Mouse (Mus musculus) G1E (cell line): ENCODE data around the gene Renbp. TPM values are rescaled to one million over a fixed set of nuclear protein-coding genes. Genes with fewer than 3 reads are reported as not detected.
A peak's percentile ranks its signal among the peaks of the same experiment; 100 is the strongest.

ENCODE experiments used
- ATAC-seq: 2 replicates; pipeline ENCODE4 v1.8.0; 2016; ENCODE audit warnings: mild to moderate bottlenecking; ENCODE audit not compliant: insufficient number of reproducible peaks, poor library complexity, low FRiP score, severe bottlenecking; ENCODE audit errors: extremely low read depth
- DNase-seq: peaks from one replicate; pipeline ENCODE4 v3.0.0; 2012; ENCODE audit warnings: low spot score
- H3K27me3 ChIP-seq: 2 replicates; pipeline ENCODE4 v1.6.1; 2012; ENCODE audit warnings: mild to moderate bottlenecking, low read length, inconsistent platforms; ENCODE audit not compliant: insufficient read depth
- H3K36me3 ChIP-seq: replicated peaks from 2 replicates; pipeline ENCODE3; 2012; ENCODE audit warnings: mild to moderate bottlenecking, inconsistent platforms
- H3K4me1 ChIP-seq: 2 replicates; pipeline ENCODE4 v1.6.1; 2012; ENCODE audit warnings: low read depth, low read length, inconsistent platforms, mixed read lengths; ENCODE audit not compliant: insufficient read depth
- H3K4me3 ChIP-seq: 2 replicates; pipeline ENCODE4 v1.5.1; 2012; ENCODE audit warnings: low read depth, mild to moderate bottlenecking, inconsistent platforms, low read length, moderate library complexity, mixed read lengths
- H3K9me3 ChIP-seq: replicated peaks from 2 replicates; pipeline ENCODE4 v1.6.1; 2012; ENCODE audit warnings: inconsistent platforms
- CTCF ChIP-seq: IDR thresholded peaks from 2 replicates; pipeline ENCODE4 v1.5.1; 2012; ENCODE audit warnings: low read depth, low read length, inconsistent platforms, mixed read lengths
- GATA1 ChIP-seq: IDR thresholded peaks from 2 replicates; pipeline ENCODE4 v1.6.1; 2012; ENCODE audit warnings: borderline replicate concordance, low read length, inconsistent platforms, mixed read lengths
- GATA2 ChIP-seq: IDR thresholded peaks from 2 replicates; pipeline ENCODE4 v1.6.1; 2012; ENCODE audit warnings: low read depth, low read length, inconsistent platforms, borderline replicate concordance
- POLR2AphosphoS5 ChIP-seq: IDR thresholded peaks from 2 replicates; pipeline ENCODE4 v1.6.1; 2012; ENCODE audit warnings: low read depth, low read length, inconsistent platforms; ENCODE audit not compliant: insufficient replicate concordance
- TAL1 ChIP-seq: conservative IDR thresholded peaks from 2 replicates; pipeline ENCODE4 v1.6.1; 2012; ENCODE audit warnings: low read depth, low read length, inconsistent platforms, mixed read lengths
- polyA plus RNA-seq: library from polyadenylated mRNA; stranded (reverse); fragments of >175 nt; gene quantifications from 2 replicates; pipeline ENCODE4 v1.2.3, GENCODE M21; 2012
- total RNA-seq, 2 experiments: library from RNA; stranded (forward) in 1 of 2; stranded (reverse) in 1 of 2; fragments of 200-1000 nt in 1 of 2; fragments of >200 nt in 1 of 2; fragmentation: Nextera tagmentation in 1 of 2; gene quantifications; 2 replicates each; pipeline ENCODE4 v1.2.3; 2014 to 2017

Gene Renbp
- total and polyA plus RNA-seq, 3 experiments: 42.7 to 196 (median 139) TPM

DNA sequence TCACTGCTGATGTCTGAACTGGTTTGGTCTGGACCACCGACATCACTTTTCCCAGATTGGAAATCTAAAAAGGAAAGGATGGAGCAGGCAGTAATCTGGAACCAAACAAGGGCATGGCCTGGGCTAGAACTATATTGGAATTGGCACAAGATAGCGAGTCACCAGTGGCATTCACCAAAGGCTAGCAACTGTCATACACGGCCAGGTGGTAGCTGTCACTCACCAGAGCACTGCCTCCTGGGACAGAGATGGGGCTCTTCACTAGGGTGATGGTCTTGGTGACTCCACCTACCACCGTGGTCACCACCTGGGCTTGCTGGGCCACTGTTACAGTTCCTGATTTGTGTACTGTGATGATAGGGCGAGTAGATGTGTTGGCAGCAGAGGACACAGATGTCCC lies 22.0 kb upstream of the Renbp start:
- Histone ChIP-seq H3K4me3 (no peak overlapping the region), H3K36me3 (peaks cover 96% of the 10 kb centered on the region), H3K27me3 (no peaks in the 10 kb centered on the region), H3K4me1 (peaks cover 30% of the 10 kb centered on the region), H3K9me3 (no peaks in the 10 kb centered on the region)
- TF ChIP-seq TAL1 (no peak), GATA2 (no peak), POLR2AphosphoS5 (no peak), CTCF (no peak), GATA1 (no peak)
- no peak for ATAC-seq
- no peak for DNase-seq

- DNase-seq: no peak
- H3K36me3 ChIP-seq: peaks cover 99% of the 10 kb centered on the region
These were observed 18.7 kb upstream of the Renbp start for GRCm38 (mm10) chrX:73949341-73949740.

GRCm38 (mm10) chrX:73948647-73949046 lies 18.0 kb upstream of the Renbp start:
- TF ChIP-seq CTCF: peak; percentile 63
- TF ChIP-seq POLR2AphosphoS5: no peak
- TF ChIP-seq TAL1: no peak
- ATAC-seq (no peak), DNase-seq (peak; percentile 27)
- Histone ChIP-seq H3K36me3 (peaks cover 100% of the 10 kb centered on the region), H3K4me1 (peaks cover 42% of the 10 kb centered on the region), H3K27me3 (no peaks in the 10 kb centered on the region), H3K9me3 (no peaks in the 10 kb centered on the region), H3K4me3 (no peak overlapping the region)

More at GRCm38 (mm10) chrX:73949341-73949740, 18.7 kb upstream of the Renbp start:
- TF ChIP-seq CTCF: no peak
- no peak for TF ChIP-seq GATA2
- no peak for TF ChIP-seq GATA1
- TF ChIP-seq TAL1: no peak
- no peak for TF ChIP-seq POLR2AphosphoS5
- Histone ChIP-seq H3K9me3 (no peaks in the 10 kb centered on the region), H3K4me3 (no peak overlapping the region; the same call in 1 of the 2 replicates), H3K4me1 (peaks cover 42% of the 10 kb centered on the region), H3K27me3 (no peaks in the 10 kb centered on the region)
- no peak for ATAC-seq

GRCm38 (mm10) chrX:73946896-73947295 lies 16.2 kb upstream of the Renbp start:
- Histone ChIP-seq H3K4me1 (peaks cover 40% of the 10 kb centered on the region), H3K36me3 (peaks cover 100% of the 10 kb centered on the region), H3K4me3 (no peak overlapping the region; the same call in 1 of the 2 replicates), H3K9me3 (no peaks in the 10 kb centered on the region), H3K27me3 (no peaks in the 10 kb centered on the region)
- ATAC-seq: no peak
- TF ChIP-seq GATA1 (no peak), CTCF (no peak), GATA2 (no peak), TAL1 (no peak), POLR2AphosphoS5 (no peak)
- DNase-seq: no peak

DNA sequence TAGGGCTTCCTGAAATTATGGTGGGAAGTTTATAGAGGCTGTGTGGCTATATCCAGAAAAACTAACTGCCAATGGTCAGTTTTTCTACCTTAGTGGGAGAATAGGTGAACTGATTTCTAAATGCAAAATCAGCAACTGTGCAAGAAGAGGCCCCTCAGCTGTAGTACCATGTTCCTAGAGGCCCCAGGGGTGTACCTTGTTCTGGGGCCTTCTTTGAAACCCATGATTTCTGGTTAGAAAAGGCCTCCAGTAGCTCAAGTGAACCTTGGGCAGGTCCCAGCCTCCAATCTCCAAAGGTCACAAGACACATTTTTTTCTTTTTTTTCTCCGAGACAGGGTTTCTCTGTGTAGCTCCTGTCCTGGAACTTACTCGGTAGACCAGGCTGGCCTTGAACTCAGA lies 11.6 kb upstream of the Renbp start:
- Histone ChIP-seq H3K27me3 (no peaks in the 10 kb centered on the region), H3K9me3 (no peaks in the 10 kb centered on the region), H3K4me3 (no peak overlapping the region), H3K36me3 (peaks cover 68% of the 10 kb centered on the region), H3K4me1 (peaks cover 9% of the 10 kb centered on the region; the same call in 1 of the 2 replicates)
- no peak for DNase-seq
- no peak for ATAC-seq
- TF ChIP-seq TAL1: no peak
- TF ChIP-seq GATA1: no peak
- no peak for TF ChIP-seq GATA2
- TF ChIP-seq CTCF: no peak
- TF ChIP-seq POLR2AphosphoS5: no peak

- H3K4me1 ChIP-seq: peaks cover 4% of the 10 kb centered on the region; the same call in 1 of the 2 replicates
- H3K27me3 ChIP-seq: no peaks in the 10 kb centered on the region
- peaks cover 63% of the 10 kb centered on the region for H3K36me3 ChIP-seq
- no peaks in the 10 kb centered on the region for H3K9me3 ChIP-seq
- ATAC-seq: no peak
- H3K4me3 ChIP-seq: no peak overlapping the region
- no peak for DNase-seq
- TF ChIP-seq POLR2AphosphoS5 (no peak), GATA2 (no peak), GATA1 (no peak), CTCF (no peak), TAL1 (no peak)
These were observed 11.2 kb upstream of the Renbp start for GRCm38 (mm10) chrX:73941860-73942259.

- Histone ChIP-seq H3K36me3 (peaks cover 28% of the 10 kb centered on the region), H3K27me3 (no peaks in the 10 kb centered on the region), H3K4me3 (no peak overlapping the region), H3K9me3 (no peaks in the 10 kb centered on the region), H3K4me1 (peaks cover 35% of the 10 kb centered on the region)
- DNase-seq (no peak), ATAC-seq (no peak)
- TF ChIP-seq TAL1: no peak
- no peak for TF ChIP-seq GATA2
- TF ChIP-seq GATA1: no peak
- no peak for TF ChIP-seq CTCF
- TF ChIP-seq POLR2AphosphoS5: no peak
These were observed 1.2 kb upstream of the Renbp start for GRCm38 (mm10) chrX:73931871-73932270.
